Mouse (Mus musculus) adrenal gland, postnatal 4 days (tissue): ENCODE results near the gene Kcnk4. TPM values are rescaled to one million over a fixed set of nuclear protein-coding genes. Genes with fewer than 3 reads are reported as not detected.

Source experiments
- DNase-seq, 2 experiments: peaks; one replicate each; pipeline ENCODE4 v3.0.0; 2021 to 2022; ENCODE audit warnings: low spot score in 2 of 2, mixed read lengths in 2 of 2
- microRNA-seq: library from miRNA; unstranded; fragments of <30 nt; microRNA quantifications from one replicate; pipeline ENCODE4 v1.2.0, GENCODE M21; 2021
- total RNA-seq, 2 experiments: library from RNA; stranded (reverse); gene quantifications; 2 replicates each; pipeline ENCODE4 v1.2.3; 2021

The Kcnk4 gene
- total RNA-seq, 2 experiments from 2014 or later: 0.14 to 0.34 TPM

GRCm38 (mm10) chr19:6893731-6894451 lies 40.4 kb downstream of the Kcnk4 start:
- no peak for DNase-seq

GRCm38 (mm10) chr19:6892512-6892911 lies 41.8 kb downstream of the Kcnk4 start:
- DNase-seq: no peak

DNA sequence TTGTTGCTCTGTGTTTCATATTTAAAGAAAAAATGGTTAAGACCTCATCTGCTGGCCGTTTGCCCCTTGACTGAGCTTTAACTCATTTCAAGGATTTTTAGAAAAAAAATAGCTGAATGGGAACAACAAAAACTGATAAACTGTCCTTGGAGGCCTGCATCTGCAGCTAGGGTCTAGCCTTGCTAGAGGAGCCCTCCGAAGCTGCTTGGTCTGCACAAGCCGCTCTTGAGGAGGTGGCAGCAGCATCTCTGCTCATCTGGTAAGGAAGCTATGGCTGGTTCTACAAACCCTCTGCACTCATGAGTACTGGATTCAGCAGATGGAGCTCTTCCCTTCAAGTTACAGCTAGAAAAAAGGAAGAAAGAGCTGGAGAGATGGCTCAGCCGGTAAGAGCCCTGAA lies 56.4 kb downstream of the Kcnk4 start:
- DNase-seq: no peak

DNA sequence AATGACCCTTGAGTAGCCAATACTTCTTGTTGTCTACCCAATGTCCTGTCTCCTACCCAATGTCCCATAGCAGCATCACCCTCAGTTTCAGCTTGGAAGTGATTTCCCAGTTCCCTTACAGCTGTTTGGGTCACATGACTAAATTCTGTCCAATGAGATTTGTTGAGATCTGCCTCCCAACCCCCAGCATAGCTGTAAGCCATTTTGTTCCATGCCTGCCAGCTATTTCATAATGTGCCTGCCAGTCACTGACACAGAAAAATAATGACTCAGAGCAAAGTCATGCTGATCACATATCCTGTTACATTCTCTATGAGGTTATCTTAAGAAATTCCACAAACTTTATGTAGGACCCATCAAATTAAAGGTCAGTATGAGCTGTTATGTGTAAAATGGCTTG lies 57.5 kb downstream of the Kcnk4 start:
- DNase-seq: no peak

- no peak for DNase-seq
Observed at GRCm38 (mm10) chr19:6875834-6876233, 58.5 kb downstream of the Kcnk4 start.

- no peak for DNase-seq
Observed at GRCm38 (mm10) chr19:6874257-6874656, 60.1 kb downstream of the Kcnk4 start.

Small RNA genes within 50 kb of the gene (microRNA-seq; reads per million reads assigned to microRNA genes)
- 1.8 reads per million for gene Mir6990

Other genes with a start within 250 kb of the Kcnk4 start
- gene Rps6ka4, start 93.9 kb downstream of the Kcnk4 start, total RNA-seq: 10 to 100 TPM; 26.9 to 33.4 TPM
- 1 to 10 TPM; 1.5 to 2.0 TPM for gene Ccdc88b, start 76.3 kb downstream of the Kcnk4 start, total RNA-seq
- 100 to 1,000 TPM in 1 of 2 experiments, 10 to 100 TPM in 1; 98.3 to 101 TPM for gene Trmt112, start 24.8 kb downstream of the Kcnk4 start, total RNA-seq
- gene Prdx5, start 24.4 kb downstream of the Kcnk4 start, total RNA-seq: 100 to 1,000 TPM; 199 to 210 TPM
- 10 to 100 TPM; 47.0 to 47.9 TPM for gene Esrra, start 12.7 kb downstream of the Kcnk4 start, total RNA-seq
- 1 to 10 TPM; 1.2 to 1.4 TPM for gene Catsperz, start 9.1 kb downstream of the Kcnk4 start, total RNA-seq
- gene Bad, start 7.3 kb upstream of the Kcnk4 start, total RNA-seq: 10 to 100 TPM; 51.5 to 54.8 TPM
- gene Gpr137, start 8.0 kb upstream of the Kcnk4 start, total RNA-seq: 10 to 100 TPM; 41.2 to 43.8 TPM
- 100 to 1,000 TPM; 292 to 312 TPM for gene Ppp1r14b, start 40.5 kb upstream of the Kcnk4 start, total RNA-seq
- gene Plcb3, start 42.0 kb upstream of the Kcnk4 start, total RNA-seq: 10 to 100 TPM; 63.7 to 66.2 TPM
- 10 to 100 TPM; 61.6 to 66.4 TPM for gene Fkbp2, start 46.0 kb upstream of the Kcnk4 start, total RNA-seq
- 10 to 100 TPM; 88.6 to 89.2 TPM for gene Vegfb, start 53.1 kb upstream of the Kcnk4 start, total RNA-seq
- gene Dnajc4, start 58.1 kb upstream of the Kcnk4 start, total RNA-seq: 10 to 100 TPM; 35.3 to 37.6 TPM
- 10 to 100 TPM; 47.8 TPM for gene Nudt22, start 61.6 kb upstream of the Kcnk4 start, total RNA-seq
- gene Trpt1, start 61.6 kb upstream of the Kcnk4 start, total RNA-seq: 10 to 100 TPM; 15.3 to 16.6 TPM
- 10 to 100 TPM in 1 of 2 experiments, 1 to 10 TPM in 1; 8.7 to 11.3 TPM for gene Fermt3, start 85.0 kb upstream of the Kcnk4 start, total RNA-seq
- 100 to 1,000 TPM; 115 to 117 TPM for gene Stip1, start 105.5 kb upstream of the Kcnk4 start, total RNA-seq
- gene Macrod1, start 122.3 kb upstream of the Kcnk4 start, total RNA-seq: 10 to 100 TPM; 32.4 to 35.0 TPM
- gene Flrt1, start 171.2 kb upstream of the Kcnk4 start, total RNA-seq: 1 to 10 TPM; 3.8 to 5.9 TPM